Mouse (Mus musculus): ENCODE measurements around the gene Gm42791. TPM values are rescaled to one million over a fixed set of nuclear protein-coding genes. Genes with fewer than 3 reads are reported as not detected.

The Gm42791 gene
- total and polyA plus RNA-seq, 3 experiments: 0.42 to 1.3 TPM; not detected in 1

- H3K4me3 ChIP-seq (replicated peaks in 1 of 3; ENCODE audit: low read depth in 2 of 3, low read length in 2 of 3, poor library complexity in 1 of 3): no peak overlapping the region
- in situ Hi-C loops (cut with MboI; ENCODE audit: low pct_ligation_motif_present, low pct_unique_long_range_greater_than_20kb, low sequenced_read_pairs) (no loop called here), dilution Hi-C loops (cut with MboI; ENCODE audit: extremely low pct_ligation_motif_present, extremely low pct_unique_long_range_greater_than_20kb, low sequenced_read_pairs) (no loop called here)
- H3K79me2 ChIP-seq (replicated peaks; ENCODE audit: control insufficient read depth, extremely low read depth, insufficient read depth, poor library complexity, severe bottlenecking): no peaks in the 10 kb centered on the region
- peaks cover 4 to 18% of the 10 kb centered on the region in 2 experiments; a peak in 3 of 4 replicates for H3K4me1 ChIP-seq (ENCODE audit: control insufficient read depth in 1 of 2, insufficient read depth in 2 of 2)
- no peak for DNase-seq (ENCODE audit: extremely low read depth)
- H3K27ac ChIP-seq (ENCODE audit: insufficient read depth, low read depth): no peak overlapping the region
- no peaks in the 10 kb centered on the region for H3K36me3 ChIP-seq (replicated peaks in 1 of 2; ENCODE audit: control insufficient read depth in 1 of 2, insufficient read depth in 1 of 2, low read length in 1 of 2)
- TF ChIP-seq CHD1 (IDR thresholded peaks at IDR 0.05; ENCODE audit: low read depth, low read length) (no peak), BHLHE40 (IDR thresholded peaks at IDR 0.05; ENCODE audit: low read depth, low read length) (no peak), CTCF (conservative IDR thresholded peaks at IDR 0.05 in 1 of 2, IDR thresholded peaks at IDR 0.05 in 1 of 2; ENCODE audit: low read depth in 2 of 2, low read length in 2 of 2) (no peak), ZKSCAN1 (IDR thresholded peaks at IDR 0.05; ENCODE audit: borderline replicate concordance, low read depth, low read length) (no peak), SMC3 (IDR thresholded peaks at IDR 0.05; ENCODE audit: low read depth, low read length) (no peak), GABPA (IDR thresholded peaks at IDR 0.05; ENCODE audit: insufficient replicate concordance, low read depth, low read length) (no peak), NELFE (IDR thresholded peaks at IDR 0.05; ENCODE audit: low read depth, low read length) (no peak), UBTF (IDR thresholded peaks at IDR 0.05; ENCODE audit: low read depth, low read length) (no peak), POLR2AphosphoS2 (IDR thresholded peaks at IDR 0.05; ENCODE audit: low read depth, low read length) (no peak), HCFC1 (IDR thresholded peaks at IDR 0.05; ENCODE audit: low read depth, low read length) (no peak), EP300 (IDR thresholded peaks at IDR 0.05; ENCODE audit: low read length) (no peak), E2F4 (IDR thresholded peaks at IDR 0.05; ENCODE audit: insufficient replicate concordance, low read depth, low read length) (no peak), USF1 (IDR thresholded peaks at IDR 0.05; ENCODE audit: low read depth, low read length) (no peak), JUN (IDR thresholded peaks at IDR 0.05; ENCODE audit: insufficient read depth, low read depth, low read length) (no peak), JUND (conservative IDR thresholded peaks at IDR 0.05; ENCODE audit: low read depth, low read length) (no peak), KAT2A (IDR thresholded peaks at IDR 0.05; ENCODE audit: insufficient replicate concordance, low read length) (no peak)
- H3K4me2 ChIP-seq (ENCODE audit: insufficient read depth, low read depth, poor library complexity, severe bottlenecking): no peak overlapping the region
- no peak overlapping the region for H3K9ac ChIP-seq (ENCODE audit: insufficient read depth, low read depth)
- no peaks in the 10 kb centered on the region for H3K27me3 ChIP-seq (replicated peaks)
- H3K9me3 ChIP-seq (replicated peaks; ENCODE audit: low read length): no peaks in the 10 kb centered on the region
These were observed 25.9 kb downstream of the Gm42791 start for GRCm38 (mm10) chr5:148968958-148969576.

GRCm38 (mm10) chr5:148968179-148968578 is 26.8 kb downstream of the Gm42791 start:
- H3K4me3 ChIP-seq (replicated peaks in 1 of 3; ENCODE audit: low read depth in 2 of 3, low read length in 2 of 3, poor library complexity in 1 of 3): no peak overlapping the region

More at GRCm38 (mm10) chr5:148968179-148968578, 26.8 kb downstream of the Gm42791 start:
- no peak overlapping the region for H3K27ac ChIP-seq (ENCODE audit: insufficient read depth, low read depth)
- in situ Hi-C loops (cut with MboI; ENCODE audit: low pct_ligation_motif_present, low pct_unique_long_range_greater_than_20kb, low sequenced_read_pairs) (no loop called here), dilution Hi-C loops (cut with MboI; ENCODE audit: extremely low pct_ligation_motif_present, extremely low pct_unique_long_range_greater_than_20kb, low sequenced_read_pairs) (no loop called here)
- no peak overlapping the region for H3K4me2 ChIP-seq (ENCODE audit: insufficient read depth, low read depth, poor library complexity, severe bottlenecking)
- no peak overlapping the region for H3K9ac ChIP-seq (ENCODE audit: insufficient read depth, low read depth)
- H3K79me2 ChIP-seq (replicated peaks; ENCODE audit: control insufficient read depth, extremely low read depth, insufficient read depth, poor library complexity, severe bottlenecking): no peaks in the 10 kb centered on the region
- H3K4me1 ChIP-seq (ENCODE audit: control insufficient read depth in 1 of 2, insufficient read depth in 2 of 2): peaks cover 4 to 18% of the 10 kb centered on the region in 2 experiments; a peak in 3 of 4 replicates
- DNase-seq (ENCODE audit: extremely low read depth): no peak
- H3K9me3 ChIP-seq (replicated peaks; ENCODE audit: low read length): no peaks in the 10 kb centered on the region
- H3K27me3 ChIP-seq (replicated peaks): no peaks in the 10 kb centered on the region
- no peaks in the 10 kb centered on the region for H3K36me3 ChIP-seq (replicated peaks in 1 of 2; ENCODE audit: control insufficient read depth in 1 of 2, insufficient read depth in 1 of 2, low read length in 1 of 2)
- TF ChIP-seq IRF4 (IDR thresholded peaks at IDR 0.05; ENCODE audit: low read depth, low read length) (no peak), CTCF (conservative IDR thresholded peaks at IDR 0.05 in 1 of 2, IDR thresholded peaks at IDR 0.05 in 1 of 2; ENCODE audit: low read depth in 2 of 2, low read length in 2 of 2) (no peak), POLR2A (IDR thresholded peaks at IDR 0.05; ENCODE audit: low read depth, low read length) (no peak), MYC (IDR thresholded peaks at IDR 0.05; ENCODE audit: low read depth, low read length) (no peak), ZNF384 (IDR thresholded peaks at IDR 0.05; ENCODE audit: low read depth, low read length) (no peak), HCFC1 (IDR thresholded peaks at IDR 0.05; ENCODE audit: low read depth, low read length) (no peak), ZMIZ1 (IDR thresholded peaks at IDR 0.05; ENCODE audit: low read depth, low read length) (no peak), KAT2A (IDR thresholded peaks at IDR 0.05; ENCODE audit: insufficient replicate concordance, low read length) (no peak), RCOR1 (conservative IDR thresholded peaks at IDR 0.05; ENCODE audit: low read depth, low read length) (no peak), MEF2A (IDR thresholded peaks at IDR 0.05; ENCODE audit: borderline replicate concordance, low read depth, low read length) (no peak), ETS1 (conservative IDR thresholded peaks at IDR 0.05; ENCODE audit: low read depth, low read length) (no peak), USF2 (conservative IDR thresholded peaks at IDR 0.05; ENCODE audit: low read depth, low read length) (no peak), MAFK (IDR thresholded peaks at IDR 0.05; ENCODE audit: insufficient replicate concordance, low read length) (no peak), USF1 (IDR thresholded peaks at IDR 0.05; ENCODE audit: low read depth, low read length) (no peak)
